Mouse (Mus musculus): Measurements from ENCODE around the gene Bik.
A peak's percentile ranks its signal among the peaks of the same experiment; 100 is the strongest.

The Bik gene

DNA sequence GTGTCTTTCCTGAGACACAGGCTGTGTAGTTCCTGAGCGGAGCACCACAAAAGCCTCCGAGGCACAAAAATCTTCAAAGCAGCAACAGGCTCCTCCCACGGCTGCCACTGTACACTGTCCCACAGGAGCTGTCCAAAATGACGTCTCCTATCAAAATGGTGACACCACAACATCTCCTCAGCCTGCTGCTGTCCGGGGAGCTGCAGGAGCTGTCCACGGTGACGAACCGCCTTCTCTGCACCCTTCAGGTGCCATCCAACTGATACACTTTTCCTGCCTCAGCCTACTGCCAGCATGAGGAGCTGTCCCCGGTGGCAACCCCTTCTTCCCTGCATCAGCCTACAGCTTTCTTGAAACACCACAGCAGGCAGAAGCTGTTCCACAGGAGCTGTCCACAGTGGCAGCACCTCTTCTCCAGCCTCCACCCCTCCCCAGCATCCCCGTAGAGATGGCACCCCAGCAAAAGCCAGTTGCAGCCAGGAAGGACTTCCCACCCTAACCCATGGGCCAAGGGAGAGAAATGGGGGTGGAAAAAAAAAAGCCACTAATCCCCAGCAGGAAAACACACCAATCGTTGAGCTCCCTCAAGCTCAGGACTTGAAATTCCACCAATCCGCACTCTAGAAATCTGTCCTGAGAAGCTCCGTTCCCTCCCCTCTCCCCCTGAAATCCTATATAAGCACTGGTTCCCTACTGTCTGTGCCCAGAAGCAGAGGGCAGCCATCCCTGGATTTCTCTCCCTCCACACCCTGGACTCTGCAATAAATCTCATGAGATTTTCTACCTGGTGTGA lies 14.0 kb upstream of the Bik start:
- DNase-seq (ENCODE audit: low read depth, low spot score): peak; percentile 84

GRCm38 (mm10) chr15:83515018-83515417 lies 11.6 kb upstream of the Bik start:
- DNase-seq (ENCODE audit: low read depth, low spot score): no peak

GRCm38 (mm10) chr15:83518215-83519048 lies 8.2 kb upstream of the Bik start:
- peak; percentile 89 for DNase-seq (ENCODE audit: low read depth, low spot score)

DNA sequence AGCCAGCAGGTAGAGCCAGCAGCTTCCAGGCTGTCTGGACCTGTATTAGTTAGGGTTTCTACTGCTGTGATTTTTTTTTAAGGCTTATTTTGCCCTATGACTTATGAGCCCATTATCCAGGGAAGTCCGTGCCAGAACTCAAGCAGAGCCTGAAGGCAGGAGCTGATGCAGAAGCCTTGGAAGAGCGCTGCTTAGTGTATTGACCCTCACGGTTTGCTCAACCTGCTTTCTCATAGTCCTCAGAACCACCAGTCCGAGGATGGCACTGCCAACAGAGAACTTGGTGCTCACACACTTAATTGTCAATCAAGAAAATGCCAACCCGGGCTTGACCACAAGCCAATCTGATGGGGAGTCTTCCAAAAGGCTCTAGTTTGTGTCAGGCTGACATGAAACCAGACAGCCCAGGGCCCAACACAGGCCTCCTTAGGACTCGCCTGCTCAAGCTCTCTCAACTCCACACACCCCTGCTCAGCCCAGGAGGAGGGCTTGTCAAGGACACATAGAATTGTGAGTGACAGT lies 5.7 kb upstream of the Bik start:
- no peak for DNase-seq (ENCODE audit: low read depth, low spot score)

DNA sequence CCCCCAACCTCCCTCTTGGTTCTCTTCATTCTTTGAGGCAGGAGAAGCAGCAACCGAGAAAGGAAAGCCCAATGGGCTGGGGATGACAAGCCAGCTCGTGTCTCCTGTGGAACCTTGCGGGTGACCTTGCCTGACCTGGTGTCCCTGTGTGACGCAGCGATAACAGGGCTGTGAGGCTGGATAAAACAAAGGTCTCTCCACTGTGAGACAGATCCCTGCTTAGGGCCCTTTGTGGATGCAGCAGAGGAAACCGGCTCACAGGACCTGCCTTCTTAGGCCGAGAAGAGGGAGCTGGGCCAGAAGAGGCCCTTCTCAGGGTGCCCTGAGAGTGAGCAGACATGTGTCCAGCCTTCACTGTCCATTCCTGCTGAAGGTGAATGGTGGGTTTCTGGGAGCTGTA lies 3.5 kb upstream of the Bik start:
- no peak for DNase-seq (ENCODE audit: low read depth, low spot score)

GRCm38 (mm10) chr15:83523638-83524332 lies 2.9 kb upstream of the Bik start:
- no peak for DNase-seq (ENCODE audit: low read depth, low spot score)

DNA sequence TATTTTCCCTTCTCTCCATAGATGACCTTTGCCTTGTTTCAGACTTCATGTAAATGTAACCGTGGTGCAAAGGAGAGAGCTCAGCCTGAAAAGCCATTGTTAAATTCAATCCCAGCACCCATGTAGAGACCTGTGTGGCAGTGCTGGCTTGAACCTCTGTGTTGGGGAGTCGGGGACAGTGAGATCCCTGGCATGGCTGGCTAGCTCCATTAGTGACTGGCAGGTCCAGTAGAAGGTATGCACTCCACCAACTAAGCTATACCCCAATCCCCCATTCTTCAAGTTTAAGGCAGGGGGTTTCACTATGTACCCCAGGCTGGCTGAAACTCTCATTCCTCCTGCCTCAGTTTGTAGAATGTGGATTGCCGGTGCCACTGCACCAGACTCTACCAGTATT lies 2.3 kb upstream of the Bik start:
- no peak for DNase-seq (ENCODE audit: low read depth, low spot score)

DNA sequence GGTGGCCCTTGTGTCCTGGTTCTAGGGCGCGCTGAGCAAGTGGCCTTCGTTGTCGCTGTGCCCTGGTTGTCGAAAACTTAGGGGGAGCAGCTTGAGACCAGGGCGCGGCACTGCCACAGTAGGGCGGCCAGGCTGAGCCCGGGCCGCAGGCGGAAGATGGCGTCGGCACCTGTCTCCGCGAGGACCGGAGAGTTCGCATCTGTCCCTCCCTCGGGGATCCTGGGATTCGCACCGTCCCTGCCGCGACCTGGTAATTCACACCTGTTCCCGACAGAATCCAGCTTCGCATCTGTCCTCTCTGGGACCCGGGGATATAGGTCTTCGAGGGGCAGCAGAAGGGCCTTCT lies 403 bp downstream of the Bik start:
- DNase-seq (ENCODE audit: low read depth, low spot score): no peak

- DNase-seq (ENCODE audit: low read depth, low spot score): no peak
Measured at GRCm38 (mm10) chr15:83527747-83528146, 1.1 kb downstream of the Bik start.

DNA sequence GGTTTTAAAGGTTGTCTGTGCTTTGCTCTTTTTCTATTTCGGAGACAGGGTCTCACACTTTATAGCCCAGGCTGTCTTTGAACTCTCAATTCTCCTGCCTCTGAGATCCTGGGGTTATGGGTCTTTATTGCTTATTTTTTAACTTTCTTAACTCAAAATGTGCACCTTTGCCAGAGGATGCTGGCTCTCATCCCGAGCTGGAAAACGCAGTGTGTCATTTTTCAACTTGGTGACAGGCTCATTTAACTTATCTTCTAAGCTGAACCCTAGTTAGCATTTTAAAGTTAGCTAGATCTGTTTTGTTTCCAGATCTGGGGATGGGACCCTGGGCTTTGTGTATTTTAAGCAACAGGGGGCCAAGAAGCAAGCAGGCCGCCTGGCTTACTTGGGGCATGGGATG lies 2.2 kb downstream of the Bik start:
- DNase-seq (ENCODE audit: low read depth, low spot score): no peak

- DNase-seq (ENCODE audit: low read depth, low spot score): peak; percentile 33
Measured at GRCm38 (mm10) chr15:83529765-83530164, 3.1 kb downstream of the Bik start.

DNA sequence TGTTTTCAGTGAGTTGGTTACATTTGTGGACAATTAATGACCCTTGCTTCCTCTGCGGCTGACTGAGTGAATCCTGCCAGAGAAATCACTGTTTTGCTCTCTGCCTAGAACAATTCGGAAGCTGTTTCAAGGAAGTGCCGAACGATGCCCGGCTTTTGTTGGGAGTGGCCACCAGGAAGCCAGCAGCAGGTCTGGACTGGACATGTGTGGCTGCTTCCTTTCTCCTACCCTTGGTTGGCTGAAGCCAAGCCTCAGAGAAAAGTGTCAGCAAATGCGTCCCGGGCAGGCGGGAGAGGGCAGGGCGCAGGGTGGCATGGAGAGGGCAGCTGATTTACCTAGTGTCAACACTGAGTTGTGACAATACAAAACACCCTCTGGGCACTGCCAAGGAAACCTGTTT lies 3.6 kb downstream of the Bik start:
- DNase-seq (ENCODE audit: low read depth, low spot score): no peak

DNA sequence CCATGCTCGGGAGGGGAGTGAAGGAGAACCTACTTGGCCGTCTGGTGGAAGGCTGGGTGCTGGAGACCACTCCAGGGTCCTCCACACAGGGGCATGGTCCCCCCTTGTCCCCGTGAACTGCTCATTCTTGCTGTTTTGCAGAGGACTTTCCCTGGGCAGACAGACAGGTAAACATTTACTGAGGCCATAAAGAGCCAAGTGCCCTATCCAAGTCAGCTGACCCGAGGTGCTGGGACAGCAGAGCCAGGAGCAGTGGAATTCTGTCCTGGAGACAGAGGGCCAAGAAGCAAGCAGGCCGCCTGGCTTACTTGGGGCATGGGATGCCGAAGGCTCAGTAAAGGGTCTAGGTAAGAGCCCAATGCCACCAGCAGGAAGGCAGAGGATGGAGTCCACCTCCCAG lies 4.0 kb downstream of the Bik start:
- no peak for DNase-seq (ENCODE audit: low read depth, low spot score)

DNA sequence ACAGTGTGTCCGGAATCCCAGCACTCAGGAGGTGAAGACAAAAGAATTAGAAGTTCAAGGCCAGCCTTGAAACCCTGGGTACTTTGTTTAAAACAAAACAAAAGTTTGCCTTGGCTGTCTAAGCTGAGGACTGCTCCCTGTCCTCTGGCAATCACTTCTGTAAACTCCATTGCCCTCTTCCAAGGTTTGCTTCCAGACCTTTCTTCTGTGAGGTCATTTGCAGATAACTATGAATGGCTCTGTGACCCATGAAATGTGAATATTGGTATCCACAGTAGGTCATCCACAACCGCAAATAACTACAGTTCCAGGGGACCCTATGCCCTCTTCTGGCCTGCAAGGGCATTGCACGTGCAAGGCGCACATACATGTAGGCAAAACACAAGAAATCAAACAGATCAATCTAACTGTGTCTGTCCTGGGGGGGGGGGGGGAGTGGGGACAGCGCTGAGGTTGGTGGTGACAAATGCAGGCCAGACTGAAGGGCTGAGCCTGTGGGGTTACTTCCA lies 5.4 kb downstream of the Bik start:
- DNase-seq (ENCODE audit: low read depth, low spot score): peak; percentile 73

GRCm38 (mm10) chr15:83532606-83533005 lies 5.9 kb downstream of the Bik start:
- peak; percentile 72 for DNase-seq (ENCODE audit: low read depth, low spot score)

- peak; percentile 31 for DNase-seq (ENCODE audit: low read depth, low spot score)
Measured at GRCm38 (mm10) chr15:83534960-83535889, 8.6 kb downstream of the Bik start.

- no peak for DNase-seq (ENCODE audit: low read depth, low spot score)
Measured at GRCm38 (mm10) chr15:83535890-83536231, 9.2 kb downstream of the Bik start.

GRCm38 (mm10) chr15:83538855-83539254 lies 12.2 kb downstream of the Bik start:
- DNase-seq (ENCODE audit: low read depth, low spot score): no peak

DNA sequence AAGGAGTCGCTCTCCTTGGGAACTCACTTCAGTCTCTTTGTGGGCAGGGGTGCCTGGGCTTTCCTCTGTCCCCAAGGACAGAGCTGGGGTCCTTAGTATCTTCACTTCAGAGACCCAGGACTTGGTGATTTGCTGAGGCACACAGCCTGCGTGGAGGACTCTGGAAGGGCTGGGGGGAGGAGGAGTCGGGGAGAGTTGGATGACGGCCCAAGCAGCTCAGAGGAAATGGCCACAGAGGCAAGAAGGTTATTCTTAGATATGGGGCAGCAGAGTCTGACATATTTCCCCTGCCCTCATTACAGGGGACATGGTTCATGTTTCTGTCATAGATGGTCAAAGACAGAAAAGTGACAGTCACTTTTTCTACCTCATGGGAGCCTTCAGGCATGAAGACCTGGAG lies 13.2 kb downstream of the Bik start:
- DNase-seq (ENCODE audit: low read depth, low spot score): no peak

DNA sequence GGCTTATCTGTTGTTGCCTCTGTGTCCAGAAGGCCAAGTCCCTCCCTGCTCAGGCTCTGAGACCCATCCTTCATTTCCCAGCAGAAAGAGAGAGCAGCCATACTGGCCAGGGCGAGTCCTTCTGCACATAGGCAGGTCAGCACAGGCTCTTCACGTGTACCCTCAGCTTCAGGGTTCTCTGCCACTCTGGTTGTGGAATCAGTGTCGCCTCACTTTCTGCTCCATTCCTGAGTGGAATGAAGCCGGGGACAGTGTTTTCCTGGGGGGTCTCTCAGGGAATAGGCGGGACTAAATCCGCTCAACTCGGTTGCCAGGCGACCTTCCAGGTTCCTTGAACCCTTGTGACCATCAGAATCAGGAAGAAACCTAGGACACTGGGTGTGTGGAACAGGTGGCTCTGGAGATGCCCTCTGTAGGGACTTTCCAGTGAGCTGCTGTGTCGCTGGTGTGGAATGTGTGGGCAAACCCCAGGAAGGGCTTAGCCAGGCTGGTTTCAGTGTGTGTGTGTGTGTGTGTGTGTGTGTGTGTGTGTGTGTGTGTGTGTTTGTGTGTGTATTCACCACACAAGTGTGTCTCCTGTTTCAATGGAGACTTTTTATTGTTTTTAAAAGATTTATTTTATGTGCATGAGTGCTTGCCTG lies 15.1 kb downstream of the Bik start:
- DNase-seq (ENCODE audit: low read depth, low spot score): no peak

- DNase-seq (ENCODE audit: low read depth, low spot score): no peak
Measured at GRCm38 (mm10) chr15:83546029-83546428, 19.4 kb downstream of the Bik start.

All from ZHBTc4 (cell line).